Mouse (Mus musculus) ES-E14 (cell line): Measurements from ENCODE around the gene Lrp1.

ENCODE experiments used
- CHD2 ChIP-seq: IDR thresholded peaks from 2 replicates; pipeline ENCODE4 v1.6.1; 2014; ENCODE audit warnings: mild to moderate bottlenecking, low read depth, low read length, inconsistent platforms
- HCFC1 ChIP-seq: IDR thresholded peaks from 2 replicates; pipeline ENCODE4 v1.6.1; 2012; ENCODE audit warnings: low read length, inconsistent platforms, borderline replicate concordance; ENCODE audit not compliant: insufficient read depth
- ZC3H11A ChIP-seq: IDR thresholded peaks from 2 replicates; pipeline ENCODE4 v1.6.1; 2012; ENCODE audit warnings: low read depth, mild to moderate bottlenecking, inconsistent platforms, low read length, borderline replicate concordance

DNA sequence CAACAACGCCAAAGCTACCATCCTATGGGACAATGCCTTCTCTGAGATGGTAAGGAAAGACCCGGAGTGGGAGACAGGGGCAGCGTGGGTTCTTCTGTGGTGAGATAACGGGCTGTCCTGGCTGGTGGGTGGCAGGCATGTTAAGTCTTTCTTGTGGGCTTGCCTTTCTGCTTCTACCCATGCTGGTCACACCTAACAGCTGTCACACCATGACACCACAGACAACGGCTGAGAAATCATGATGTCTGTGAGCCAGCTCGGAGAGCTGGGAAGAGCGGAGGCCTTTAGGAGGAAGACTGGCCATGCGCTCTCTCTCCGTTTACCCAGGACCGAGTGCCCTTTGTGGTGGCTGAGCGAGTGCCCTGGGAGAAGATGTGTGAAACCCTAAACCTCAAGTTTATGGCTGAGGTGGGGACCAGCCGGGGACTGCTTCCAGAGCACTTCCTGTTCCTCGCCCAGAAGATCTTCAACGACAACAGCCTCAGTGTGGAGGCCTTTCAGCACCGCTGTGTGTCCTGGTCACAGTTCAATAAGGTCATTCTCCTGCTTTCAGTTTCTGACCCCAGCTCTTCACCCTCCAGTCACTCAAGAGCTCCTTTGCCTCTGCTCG lies 34.1 kb upstream of the Lrp1 start:
- TF ChIP-seq CHD2 (no peak), ZC3H11A (no peak), HCFC1 (no peak)
